Mouse (Mus musculus) liver, adult 2 months (tissue): ENCODE data around the gene Xpnpep3. TPM values are rescaled to one million over a fixed set of nuclear protein-coding genes. Genes with fewer than 3 reads are reported as not detected.

Source experiments
- DNase-seq: peaks from one replicate; pipeline ENCODE4 v3.0.0-alpha.2; 2011; ENCODE audit warnings: low read depth, low spot score; ENCODE audit errors: extremely low read depth
- H3K27ac ChIP-seq: fragments of 200-500 bp; replicated peaks from 2 replicates; pipeline ENCODE4 v1.5.1; 2012; ENCODE audit warnings: low read depth, mild to moderate bottlenecking, control low read depth, inconsistent platforms, low read length; ENCODE audit not compliant: insufficient read depth
- H3K27me3 ChIP-seq: fragments of 200-500 bp; 2 replicates; pipeline ENCODE4 v1.6.1; 2012; ENCODE audit warnings: mild to moderate bottlenecking, moderate library complexity, low read length, inconsistent platforms; ENCODE audit not compliant: control insufficient read depth, insufficient read depth
- H3K36me3 ChIP-seq: fragments of 200-500 bp; 2 replicates; pipeline ENCODE4 v1.6.1; 2012; ENCODE audit warnings: low read length, inconsistent platforms; ENCODE audit not compliant: control insufficient read depth, insufficient read depth
- H3K4me1 ChIP-seq: fragments of 200-500 bp; 2 replicates; pipeline ENCODE4 v1.6.1; 2011; ENCODE audit warnings: low read length; ENCODE audit not compliant: control insufficient read depth, insufficient read depth
- H3K4me3 ChIP-seq: fragments of 200-500 bp; 2 replicates; pipeline ENCODE4 v1.5.1; 2011; ENCODE audit warnings: low read depth, mild to moderate bottlenecking, control low read depth, low read length, moderate library complexity; ENCODE audit not compliant: insufficient read depth
- H3K79me2 ChIP-seq: fragments of 200-500 bp; 2 replicates; pipeline ENCODE4 v1.6.1; 2012; ENCODE audit warnings: inconsistent platforms, mild to moderate bottlenecking, low read length, moderate library complexity; ENCODE audit not compliant: control insufficient read depth, insufficient read depth
- H3K9ac ChIP-seq: fragments of 200-500 bp; 2 replicates; pipeline ENCODE4 v1.6.1; 2012; ENCODE audit warnings: low read depth, mild to moderate bottlenecking, control low read depth, inconsistent platforms, low read length
- CTCF ChIP-seq: fragments of 200-500 bp; IDR thresholded peaks from 2 replicates; pipeline ENCODE4 v1.5.1; 2011; ENCODE audit warnings: low read depth, low read length, control low read depth
- POLR2A ChIP-seq: fragments of 200-500 bp; IDR thresholded peaks from 2 replicates; pipeline ENCODE4 v1.6.1; 2011; ENCODE audit warnings: low read length, control low read depth; ENCODE audit not compliant: insufficient read depth; ENCODE audit errors: extremely low read depth
- WGBS: fragments of 180-500 bp; shearing (Covaris S2); methylation state at CpG from one replicate; pipeline ENCODE4 v1.1.7; 2018; 5-methylcytosine and 5-hydroxymethylcytosine counted together
- polyA plus RNA-seq: library from polyadenylated mRNA; depleted of rRNA; stranded (reverse); fragments of >200 nt; gene quantifications from 2 replicates; pipeline ENCODE4 v1.2.3, GENCODE M21; 2012; rRNA removed
- total RNA-seq: library from RNA; depleted of rRNA; stranded (reverse); fragments of >200 nt; gene quantifications from 2 replicates; pipeline ENCODE4 v1.2.3, GENCODE M21; 2014; rRNA removed

Xpnpep3 gene
- total and polyA plus RNA-seq, 2 experiments, result 6.8 to 8.1 TPM

DNA sequence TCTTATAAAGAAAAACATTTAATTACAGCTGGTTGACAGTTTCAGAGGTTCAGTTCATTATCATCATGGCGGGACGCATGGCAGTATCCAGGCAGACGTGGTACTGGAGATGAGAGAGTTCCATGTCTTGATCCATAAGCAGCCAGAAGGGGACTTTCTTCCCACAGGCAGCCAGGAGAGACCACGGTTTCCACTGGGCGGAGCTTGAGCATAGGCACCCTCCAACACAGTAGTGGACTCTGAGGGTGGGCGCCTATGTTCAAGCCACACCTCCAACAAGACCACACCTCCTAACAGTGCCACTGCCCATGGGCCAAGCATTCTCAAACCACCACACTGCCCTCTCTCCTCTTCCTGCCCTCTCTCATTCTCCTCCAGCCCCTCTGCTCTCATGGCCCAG, 83.8 kb downstream of the Xpnpep3 start:
- Histone ChIP-seq H3K4me3 (no peak overlapping the region), H3K27ac (no peak overlapping the region), H3K4me1 (0 out of 2 replicates have a peak, but pooled peaks cover 1% of the 10 kb centered on the region), H3K9ac (no peak overlapping the region), H3K27me3 (no peaks in the 10 kb centered on the region), H3K79me2 (no peaks in the 10 kb centered on the region), H3K36me3 (no peaks in the 10 kb centered on the region)
- no peak for DNase-seq
- TF ChIP-seq POLR2A, result no peak
- no peak for TF ChIP-seq CTCF
- WGBS, result 92% methylated on average over 6 of the region's 6 CpGs

DNA sequence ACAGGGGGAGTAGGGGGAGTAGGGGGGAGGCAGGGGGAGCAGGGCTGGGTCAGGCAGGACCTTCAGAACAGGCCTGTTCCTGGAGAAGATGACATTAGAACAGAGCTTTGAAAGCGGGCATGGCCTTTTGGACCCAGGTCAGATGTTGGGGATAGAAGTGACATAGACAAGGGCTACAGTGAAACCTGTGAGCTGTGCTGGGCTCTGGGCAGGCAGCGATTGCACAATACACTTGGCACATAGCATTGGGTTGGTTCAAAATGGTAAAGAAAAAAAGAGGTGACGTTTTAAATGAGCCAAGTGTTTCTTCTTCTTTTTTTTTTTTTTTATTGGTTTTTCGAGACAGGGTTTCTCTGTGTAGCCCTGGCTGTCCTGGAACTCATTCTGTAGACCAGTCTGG, 85.5 kb downstream of the Xpnpep3 start:
- H3K9ac ChIP-seq, result no peak overlapping the region
- H3K27me3 ChIP-seq, result no peaks in the 10 kb centered on the region
- no peaks in the 10 kb centered on the region for H3K36me3 ChIP-seq
- no peak overlapping the region for H3K27ac ChIP-seq
- DNase-seq, result peak; percentile 94
- no peaks in the 10 kb centered on the region for H3K79me2 ChIP-seq
- TF ChIP-seq CTCF (no peak), POLR2A (no peak)
- WGBS, result 25% methylated on average over 4 of the region's 4 CpGs
- H3K4me1 ChIP-seq, result 0 out of 2 replicates have a peak, but pooled peaks cover 1% of the 10 kb centered on the region
- H3K4me3 ChIP-seq, result no peak overlapping the region

DNA sequence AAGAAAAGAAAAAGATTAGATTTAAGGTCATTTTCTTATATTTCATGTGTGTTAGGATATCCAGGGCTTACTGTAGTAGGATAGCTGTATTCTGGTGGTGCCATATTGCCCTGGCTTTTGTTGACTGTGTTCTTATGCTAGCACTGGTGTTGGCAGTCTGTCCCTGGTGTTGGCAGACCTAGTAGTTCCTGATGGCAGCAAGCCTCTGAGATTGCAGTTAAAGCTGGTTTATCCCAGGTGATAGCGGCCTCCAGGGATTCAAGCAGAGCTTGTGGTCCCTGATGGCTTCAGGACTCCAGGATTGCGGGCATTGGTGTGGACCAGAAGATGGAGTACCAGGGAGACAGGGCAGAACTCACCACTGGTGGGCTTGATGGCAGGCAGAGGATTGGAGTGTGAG, 103.5 kb downstream of the Xpnpep3 start:
- Histone ChIP-seq H3K27me3 (no peaks in the 10 kb centered on the region), H3K27ac (no peak overlapping the region), H3K9ac (no peak overlapping the region), H3K79me2 (no peaks in the 10 kb centered on the region), H3K4me3 (no peak overlapping the region), H3K4me1 (no peaks in the 10 kb centered on the region), H3K36me3 (no peaks in the 10 kb centered on the region)
- TF ChIP-seq POLR2A (no peak), CTCF (no peak)
- DNase-seq, result peak; percentile 29
- 67% methylated on average over 2 of the region's 2 CpGs for WGBS

DNA sequence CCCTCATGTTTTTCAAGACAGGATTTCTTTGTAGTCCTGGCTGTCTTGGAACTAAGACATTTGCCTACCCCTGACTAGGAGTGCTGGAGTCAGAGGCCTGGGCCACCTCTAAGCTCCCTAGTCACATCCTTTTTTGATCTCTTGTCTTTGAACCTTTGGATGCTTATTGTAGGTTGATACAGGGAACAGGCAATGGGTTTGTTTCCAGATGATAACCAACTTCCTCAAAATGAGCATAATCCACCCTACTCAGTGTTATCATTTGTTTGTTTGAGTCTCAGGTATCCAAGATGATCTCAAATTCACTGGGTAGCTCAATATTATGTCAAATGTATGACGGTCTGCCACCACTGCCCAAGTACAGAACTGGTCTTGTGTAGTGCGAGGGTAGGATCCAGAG, 104.1 kb downstream of the Xpnpep3 start:
- WGBS, result 97% methylated on average over 2 of the region's 2 CpGs
- no peak overlapping the region for H3K9ac ChIP-seq

More for the DNA sequence above, 104.1 kb downstream of the Xpnpep3 start:
- Histone ChIP-seq H3K4me1 (no peaks in the 10 kb centered on the region), H3K4me3 (no peak overlapping the region), H3K79me2 (no peaks in the 10 kb centered on the region), H3K36me3 (no peaks in the 10 kb centered on the region), H3K27ac (no peak overlapping the region), H3K27me3 (no peaks in the 10 kb centered on the region)
- TF ChIP-seq CTCF (no peak), POLR2A (no peak)
- DNase-seq, result no peak

Other genes with a start within 250 kb of the Xpnpep3 start
- gene Mrtfa, start 209.4 kb upstream of the Xpnpep3 start, total RNA-seq, result 1.0 and 3.1 TPM in 2 replicates
- 5.0 and 5.6 TPM in 2 replicates for gene Mrtfa, start 209.4 kb upstream of the Xpnpep3 start, polyA plus RNA-seq
- gene Mchr1, start 164.6 kb upstream of the Xpnpep3 start, total RNA-seq, result not detected in 2 replicates
- not detected in 2 replicates for gene Mchr1, start 164.6 kb upstream of the Xpnpep3 start, polyA plus RNA-seq
- 56.1 and 67.8 TPM in 2 replicates for gene Slc25a17, start 39.3 kb upstream of the Xpnpep3 start, total RNA-seq
- gene Slc25a17, start 39.3 kb upstream of the Xpnpep3 start, polyA plus RNA-seq, result 30.2 and 30.4 TPM in 2 replicates
- 91.8 and 98.9 TPM in 2 replicates for gene St13, start 61 bp upstream of the Xpnpep3 start, total RNA-seq
- 29.2 and 31.3 TPM in 2 replicates for gene St13, start 61 bp upstream of the Xpnpep3 start, polyA plus RNA-seq
- 0.13 and 0.28 TPM in 2 replicates for gene Dnajb7, start 8.2 kb downstream of the Xpnpep3 start, total RNA-seq
- gene Dnajb7, start 8.2 kb downstream of the Xpnpep3 start, polyA plus RNA-seq, result not detected in 2 replicates
- gene Rbx1, start 66.2 kb downstream of the Xpnpep3 start, total RNA-seq, result 45.5 and 59.3 TPM in 2 replicates
- gene Rbx1, start 66.2 kb downstream of the Xpnpep3 start, polyA plus RNA-seq, result 52.3 and 55.4 TPM in 2 replicates
- 17.9 and 27.7 TPM in 2 replicates for gene Ep300, start 185.2 kb downstream of the Xpnpep3 start, total RNA-seq
- gene Ep300, start 185.2 kb downstream of the Xpnpep3 start, polyA plus RNA-seq, result 6.5 and 8.5 TPM in 2 replicates